Mouse (Mus musculus): ENCODE results near the gene Anks1b. TPM values are rescaled to one million over a fixed set of nuclear protein-coding genes. Genes with fewer than 3 reads are reported as not detected.
A peak's percentile ranks its signal among the peaks of the same experiment; 100 is the strongest.

Gene Anks1b
- polyA plus RNA-seq, 1 experiment = 203 TPM

DNA sequence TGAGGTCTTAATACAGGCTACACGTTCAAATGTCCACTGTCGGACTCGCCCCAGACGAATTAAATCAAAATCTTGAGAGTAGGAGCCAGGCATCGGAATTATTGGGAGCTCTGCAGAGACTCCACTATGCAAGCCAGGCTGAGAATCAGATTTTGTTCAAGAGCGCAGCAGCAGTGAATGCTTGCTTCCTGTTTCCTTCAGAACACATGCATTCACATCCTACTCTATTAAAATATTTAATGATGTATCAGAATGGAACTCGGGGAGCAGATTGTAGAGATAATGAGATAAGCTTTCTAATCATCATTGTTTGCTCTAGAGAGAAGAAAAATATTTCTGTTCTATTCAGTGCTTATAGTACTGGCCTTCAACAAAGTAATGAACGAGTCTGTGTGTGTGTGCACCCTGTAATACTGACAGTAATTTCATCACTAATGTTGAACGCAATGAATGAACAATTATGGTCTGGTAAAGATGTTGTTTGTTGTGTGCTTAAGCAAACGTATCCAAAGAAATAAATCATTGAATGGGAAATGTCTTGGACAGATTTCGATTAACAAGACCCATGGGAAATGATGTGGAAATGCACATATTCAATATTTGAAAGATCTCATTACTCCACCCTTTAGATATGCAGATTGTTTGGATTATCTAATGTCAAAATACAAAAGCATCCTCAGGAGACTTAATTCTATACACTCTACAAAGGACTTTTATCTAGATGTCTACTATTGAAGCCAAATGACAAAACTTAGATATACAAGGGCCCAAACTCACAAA lies 835.7 kb downstream of the Anks1b start:
- no peak for DNase-seq (ENCODE audit: extremely low spot score in 1 of 2, low spot score in 1 of 2)

- no peak for DNase-seq (ENCODE audit: extremely low spot score in 1 of 2, low spot score in 1 of 2)
Observed at GRCm38 (mm10) chr10:90709602-90709931, 836.3 kb downstream of the Anks1b start.

DNA sequence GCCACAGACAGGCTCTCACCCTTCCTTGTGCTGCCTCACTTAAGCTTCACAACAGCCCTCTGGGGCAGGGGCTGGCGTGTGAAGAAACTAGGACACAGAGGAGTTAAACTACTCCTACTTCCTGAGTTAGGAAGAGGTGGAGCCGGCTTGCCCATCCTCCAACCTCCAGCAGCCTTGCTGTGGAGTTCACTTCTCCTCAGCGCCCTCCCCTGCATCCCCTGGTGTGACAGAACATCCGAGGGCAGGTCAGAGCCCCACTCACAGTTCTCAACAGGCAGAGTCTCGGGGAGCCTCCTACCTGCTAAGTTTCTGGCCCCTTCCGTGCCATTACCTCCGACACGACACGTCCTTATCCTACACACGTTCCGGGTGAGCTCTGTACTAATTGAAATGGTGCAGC lies 844.7 kb downstream of the Anks1b start:
- no peak for DNase-seq (ENCODE audit: extremely low spot score in 1 of 2, low spot score in 1 of 2)

GRCm38 (mm10) chr10:90718684-90719083 lies 845.4 kb downstream of the Anks1b start:
- no peak for DNase-seq (ENCODE audit: extremely low spot score in 1 of 2, low spot score in 1 of 2)

GRCm38 (mm10) chr10:90719996-90720395 lies 846.7 kb downstream of the Anks1b start:
- no peak for DNase-seq (ENCODE audit: extremely low spot score in 1 of 2, low spot score in 1 of 2)

- DNase-seq (ENCODE audit: extremely low spot score in 1 of 2, low spot score in 1 of 2) = peak; percentile 69 to 81
Observed at GRCm38 (mm10) chr10:90723071-90723494, 849.8 kb downstream of the Anks1b start.

DNA sequence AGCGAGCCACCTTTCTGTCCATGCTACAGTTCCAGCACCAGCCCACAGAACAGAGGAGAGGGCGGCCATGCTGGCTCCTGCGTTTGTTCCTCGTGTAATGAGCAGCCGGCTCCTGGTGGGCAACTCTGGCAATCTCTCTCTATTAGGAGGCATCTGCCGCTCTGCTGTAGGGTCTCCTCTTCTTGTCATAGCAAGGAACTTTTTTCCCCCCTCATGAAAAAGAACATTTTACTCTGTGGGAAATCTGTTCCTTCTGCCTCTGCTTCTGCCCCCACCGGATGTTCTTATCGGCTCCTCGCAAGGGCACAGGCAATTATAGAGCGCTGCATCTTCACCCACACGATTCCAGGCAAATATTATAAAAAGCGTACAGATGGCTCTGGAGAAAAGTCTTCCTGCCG lies 850.6 kb downstream of the Anks1b start:
- peak in 1 of 2 experiments; percentile 75 for DNase-seq (ENCODE audit: extremely low spot score in 1 of 2, low spot score in 1 of 2)

GRCm38 (mm10) chr10:90724931-90725330 lies 851.6 kb downstream of the Anks1b start:
- no peak for DNase-seq (ENCODE audit: extremely low spot score in 1 of 2, low spot score in 1 of 2)

DNA sequence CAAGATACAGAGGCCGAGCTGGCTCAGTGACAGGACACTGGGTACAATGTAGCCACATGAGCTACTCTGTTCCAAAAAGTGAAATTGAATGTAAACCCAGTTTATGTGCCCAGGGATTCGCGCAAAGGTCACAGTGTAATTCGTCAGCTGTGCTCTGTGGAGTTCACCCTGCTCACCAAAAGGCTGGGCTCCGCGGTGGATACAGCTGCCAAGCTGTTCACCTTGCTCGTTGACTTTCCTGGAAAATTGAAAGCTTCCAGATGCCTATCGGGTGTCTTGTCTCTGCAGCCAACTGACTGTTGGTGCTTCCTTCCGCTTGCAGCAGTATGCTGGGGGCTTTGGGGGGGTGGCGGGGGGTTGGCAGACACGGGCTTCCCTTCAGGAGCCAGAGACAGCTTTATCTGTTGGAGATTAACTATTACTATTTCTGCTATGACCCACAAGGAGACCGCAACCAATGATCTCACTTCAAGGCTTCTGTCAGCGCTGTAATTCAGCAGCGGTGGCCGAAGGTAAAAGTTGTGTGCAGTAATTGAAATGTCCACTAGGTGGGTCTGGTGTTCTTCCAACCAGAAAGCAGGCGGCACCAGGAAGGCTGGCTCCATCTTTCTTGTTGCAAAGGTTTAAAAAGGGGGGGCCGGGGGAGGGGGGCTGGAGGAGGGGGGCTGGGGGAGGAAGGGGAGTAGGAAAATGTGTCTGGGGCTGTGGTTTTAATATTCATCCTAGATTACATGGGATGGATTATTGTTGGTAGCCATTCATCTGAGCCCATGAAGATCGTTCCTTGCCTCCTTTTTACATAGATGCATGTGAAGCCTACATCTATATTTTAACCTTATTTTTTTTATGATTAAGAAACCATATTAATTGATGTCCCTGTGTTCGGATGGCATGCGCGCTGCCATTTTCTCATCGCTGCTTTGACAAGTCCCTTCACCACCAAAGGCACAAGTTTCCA lies 855.4 kb downstream of the Anks1b start:
- peak; percentile 79 to 94 for DNase-seq (ENCODE audit: extremely low spot score in 1 of 2, low spot score in 1 of 2)

GRCm38 (mm10) chr10:90729527-90729926 lies 856.2 kb downstream of the Anks1b start:
- DNase-seq (ENCODE audit: extremely low spot score in 1 of 2, low spot score in 1 of 2) = no peak

- DNase-seq (ENCODE audit: extremely low spot score in 1 of 2, low spot score in 1 of 2) = no peak
Observed at GRCm38 (mm10) chr10:90732823-90733222, 859.5 kb downstream of the Anks1b start.

DNA sequence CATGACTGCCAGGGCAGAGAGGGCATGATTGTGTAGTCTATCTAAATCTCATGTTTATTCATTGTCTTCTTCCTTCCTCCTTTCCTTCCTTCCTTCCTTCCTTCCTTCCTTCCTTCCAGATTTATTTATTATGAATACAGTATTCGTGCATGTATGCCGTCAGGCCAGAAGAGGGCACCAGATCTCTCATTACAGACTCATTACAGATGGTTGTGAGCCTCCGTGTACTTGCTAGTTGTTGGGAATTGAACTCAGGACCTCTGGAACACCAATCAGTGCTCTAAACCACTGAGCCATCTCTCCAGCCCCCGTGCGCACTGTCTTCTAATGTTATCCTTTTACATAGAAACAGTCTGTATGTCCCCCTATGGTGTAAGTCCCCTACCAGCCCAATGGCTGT lies 860.3 kb downstream of the Anks1b start:
- DNase-seq (ENCODE audit: extremely low spot score in 1 of 2, low spot score in 1 of 2) = peak in 1 of 2 experiments; percentile 64

GRCm38 (mm10) chr10:90738475-90738874 lies 865.2 kb downstream of the Anks1b start:
- DNase-seq (ENCODE audit: extremely low spot score in 1 of 2, low spot score in 1 of 2) = no peak

GRCm38 (mm10) chr10:90740956-90741355 lies 867.6 kb downstream of the Anks1b start:
- DNase-seq (ENCODE audit: extremely low spot score in 1 of 2, low spot score in 1 of 2) = no peak

DNA sequence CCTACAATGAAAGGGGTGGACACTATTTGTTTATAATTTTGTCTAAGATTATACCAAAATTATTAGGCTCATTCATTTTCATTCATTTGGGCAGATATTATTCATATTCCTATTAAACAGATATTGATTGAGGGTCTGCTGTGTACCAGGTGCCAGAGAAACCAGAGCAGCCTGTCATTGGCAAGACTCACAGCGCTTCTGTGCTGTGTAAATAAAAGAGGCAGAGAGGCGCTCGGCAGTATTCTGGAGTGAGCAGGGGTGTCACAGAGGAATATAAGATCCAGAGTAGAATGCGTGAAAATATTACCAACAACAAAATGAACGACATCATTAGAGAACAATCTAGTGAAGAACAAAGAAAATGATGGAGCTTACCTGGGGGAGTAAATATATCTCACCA lies 878.6 kb downstream of the Anks1b start:
- no peak for DNase-seq (ENCODE audit: extremely low spot score in 1 of 2, low spot score in 1 of 2)

GRCm38 (mm10) chr10:90753106-90753505 lies 879.8 kb downstream of the Anks1b start:
- peak; percentile 82 to 86 for DNase-seq (ENCODE audit: extremely low spot score in 1 of 2, low spot score in 1 of 2)

DNA sequence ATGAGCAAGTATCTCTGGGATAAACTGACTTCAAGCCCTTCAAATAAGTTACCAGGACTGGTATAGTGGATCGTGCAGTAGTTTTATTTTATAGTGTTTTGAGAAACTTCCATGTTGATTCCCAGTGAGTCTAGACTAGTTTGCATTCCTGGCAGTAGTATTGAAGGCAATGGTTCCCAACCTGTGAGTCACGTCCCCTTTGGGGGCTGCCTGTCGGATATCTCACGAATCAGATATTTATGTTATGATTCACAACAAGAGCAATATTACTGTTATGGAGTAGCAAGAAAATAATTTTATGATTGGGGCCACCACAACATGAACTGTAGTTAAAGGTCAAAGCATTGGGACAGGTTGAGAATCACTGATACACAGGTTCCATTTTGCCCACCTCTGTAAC lies 884.5 kb downstream of the Anks1b start:
- no peak for DNase-seq (ENCODE audit: extremely low spot score in 1 of 2, low spot score in 1 of 2)

GRCm38 (mm10) chr10:90759929-90760328 lies 886.6 kb downstream of the Anks1b start:
- peak in 1 of 2 experiments; percentile 55 for DNase-seq (ENCODE audit: extremely low spot score in 1 of 2, low spot score in 1 of 2)

DNA sequence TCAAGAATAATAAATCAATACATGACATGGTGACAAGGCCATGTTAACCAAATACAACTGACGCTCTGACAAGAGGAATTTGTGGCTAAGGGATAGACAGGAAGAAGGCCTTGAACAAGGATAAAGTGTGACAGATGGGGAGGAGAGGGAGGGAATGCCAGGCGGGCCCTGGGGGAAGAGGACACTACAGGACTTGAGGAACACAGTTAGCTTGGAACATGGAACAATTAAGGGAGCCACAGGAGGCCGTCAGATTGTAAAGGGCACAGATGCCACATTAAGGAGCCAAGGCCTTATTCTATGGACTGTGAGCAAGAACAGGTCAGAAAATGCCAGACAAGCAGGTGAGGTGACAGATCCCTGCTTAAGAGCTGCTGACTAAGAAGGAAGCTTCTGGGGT lies 893.0 kb downstream of the Anks1b start:
- no peak for DNase-seq (ENCODE audit: extremely low spot score in 1 of 2, low spot score in 1 of 2)

GRCm38 (mm10) chr10:90770403-90770955 lies 897.2 kb downstream of the Anks1b start:
- DNase-seq (ENCODE audit: extremely low spot score in 1 of 2, low spot score in 1 of 2) = no peak

DNA sequence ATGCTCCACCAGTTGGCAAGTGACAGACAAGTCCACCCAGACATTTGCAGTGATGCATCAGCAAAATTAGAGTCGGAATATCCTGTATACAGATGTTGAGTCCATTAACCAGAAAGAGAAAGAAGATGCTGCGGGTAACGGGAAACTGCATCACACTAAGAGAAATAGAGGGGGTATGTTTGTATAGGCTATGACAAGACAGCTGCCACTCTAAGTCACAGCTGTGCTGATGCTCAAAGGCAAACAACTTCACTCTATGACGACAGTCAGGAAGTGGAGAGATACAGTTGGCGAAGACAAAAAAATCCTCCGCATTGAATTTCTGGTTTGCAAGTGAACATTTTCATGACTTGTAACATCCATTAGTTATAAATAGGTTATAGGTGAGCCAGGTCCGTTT lies 897.7 kb downstream of the Anks1b start:
- DNase-seq (ENCODE audit: extremely low spot score in 1 of 2, low spot score in 1 of 2) = no peak

All from frontal cortex, adult 2 months (tissue).